Mouse (Mus musculus) hindbrain, embryonic 14.5 days (tissue): ENCODE results near the gene Casp8. TPM values are rescaled to one million over a fixed set of nuclear protein-coding genes. Genes with fewer than 3 reads are reported as not detected.

Experiments used
- ATAC-seq: fragments of 200-750 bp; cut with Nextera tagmentation; 2 replicates; pipeline ENCODE4 v1.8.0; 2017; ENCODE audit warnings: moderate number of reproducible peaks, mild to moderate bottlenecking, moderate TSS enrichment, moderate library complexity; ENCODE audit not compliant: low FRiP score
- DNase-seq: peaks from one replicate; pipeline ENCODE4 v3.0.0-alpha.2; 2015; ENCODE audit warnings: low spot score
- H3K27ac ChIP-seq: fragments of 300-500 bp; sonication (generic); 2 replicates; pipeline ENCODE4 v1.5.1; 2014; ENCODE audit warnings: mild to moderate bottlenecking, moderate library complexity
- H3K27me3 ChIP-seq: fragments of 300-500 bp; sonication (generic); 2 replicates; pipeline ENCODE4 v1.6.1; 2014; ENCODE audit warnings: mild to moderate bottlenecking, low read length, mixed read lengths; ENCODE audit not compliant: control insufficient read depth, insufficient read depth
- H3K36me3 ChIP-seq: fragments of 300-500 bp; sonication (generic); replicated peaks from 2 replicates; pipeline ENCODE4 v1.6.1; 2014; ENCODE audit not compliant: control insufficient read depth, insufficient read depth
- H3K4me1 ChIP-seq: fragments of 300-500 bp; sonication (generic); replicated peaks from 2 replicates; pipeline ENCODE4 v1.6.1; 2014; ENCODE audit warnings: antibody characterized with exemption, low read length, mixed read lengths; ENCODE audit not compliant: control insufficient read depth, insufficient read depth
- H3K4me2 ChIP-seq: fragments of 300-500 bp; sonication (generic); replicated peaks from 2 replicates; pipeline ENCODE4 v1.6.1; 2014; ENCODE audit warnings: mild to moderate bottlenecking, moderate library complexity
- H3K4me3 ChIP-seq: fragments of 300-500 bp; sonication (generic); replicated peaks from 2 replicates; pipeline ENCODE4 v1.5.1; 2014; ENCODE audit warnings: mild to moderate bottlenecking, low read length
- H3K9ac ChIP-seq: fragments of 300-500 bp; sonication (generic); 2 replicates; pipeline ENCODE4 v1.6.1; 2014
- H3K9me3 ChIP-seq: fragments of 300-500 bp; sonication (generic); 2 replicates; pipeline ENCODE4 v1.6.1; 2016; ENCODE audit warnings: low read length; ENCODE audit not compliant: control insufficient read depth
- WGBS: fragments of 180-500 bp; shearing (Covaris S2); extraction: QIAGEN DNeasy Blood & Tissue Kit; methylation state at CpG from one replicate; pipeline ENCODE4 v1.1.7; 2014; 5-methylcytosine and 5-hydroxymethylcytosine counted together
- polyA plus RNA-seq: library from polyadenylated mRNA; unstranded; fragments of >200 nt; fragmentation: Nextera tagmentation; extraction: Ambion mirVana; gene quantifications from 2 replicates; pipeline ENCODE4 v1.2.1, GENCODE M21; 2014

The Casp8 gene
- polyA plus RNA-seq, 1 experiment from 2014 or later, result 6.2 TPM

- H3K9me3 ChIP-seq, result no peaks in the 10 kb centered on the region
- H3K4me1 ChIP-seq, result no peaks in the 10 kb centered on the region
- no peaks in the 10 kb centered on the region for H3K27me3 ChIP-seq
- ATAC-seq (peak; percentile 37; the same call in 1 of the 2 replicates), DNase-seq (peak; percentile 76)
- H3K9ac ChIP-seq, result no peak overlapping the region
- H3K36me3 ChIP-seq, result no peaks in the 10 kb centered on the region
- WGBS, result 28% methylated on average over 7 of the region's 7 CpGs
- no peak overlapping the region for H3K4me3 ChIP-seq
- H3K27ac ChIP-seq, result no peak overlapping the region
- no peak overlapping the region for H3K4me2 ChIP-seq
Measured at GRCm38 (mm10) chr1:58770111-58770720, 25.0 kb upstream of the Casp8 start.

GRCm38 (mm10) chr1:58772084-58772483 is 23.1 kb upstream of the Casp8 start:
- 78% methylated on average over 3 of the region's 3 CpGs for WGBS
- Histone ChIP-seq H3K4me1 (no peaks in the 10 kb centered on the region), H3K27me3 (no peaks in the 10 kb centered on the region), H3K9ac (no peak overlapping the region), H3K36me3 (no peaks in the 10 kb centered on the region), H3K9me3 (no peaks in the 10 kb centered on the region), H3K4me3 (no peak overlapping the region), H3K27ac (no peak overlapping the region), H3K4me2 (no peak overlapping the region)
- DNase-seq (no peak), ATAC-seq (no peak)

GRCm38 (mm10) chr1:58773280-58773679 is 21.9 kb upstream of the Casp8 start:
- ATAC-seq, result no peak

GRCm38 (mm10) chr1:58773905-58774304 is 21.3 kb upstream of the Casp8 start:
- no peak for ATAC-seq
- no peaks in the 10 kb centered on the region for H3K36me3 ChIP-seq
- 71% methylated on average over 2 of the region's 2 CpGs for WGBS
- H3K4me3 ChIP-seq, result no peak overlapping the region
- DNase-seq, result no peak
- H3K4me1 ChIP-seq, result no peaks in the 10 kb centered on the region
- no peaks in the 10 kb centered on the region for H3K9me3 ChIP-seq
- no peak overlapping the region for H3K27ac ChIP-seq
- H3K4me2 ChIP-seq, result no peak overlapping the region
- no peaks in the 10 kb centered on the region for H3K27me3 ChIP-seq
- no peak overlapping the region for H3K9ac ChIP-seq

More at GRCm38 (mm10) chr1:58773280-58773679, 21.9 kb upstream of the Casp8 start:
- no peaks in the 10 kb centered on the region for H3K4me1 ChIP-seq
- no peaks in the 10 kb centered on the region for H3K27me3 ChIP-seq
- no peaks in the 10 kb centered on the region for H3K36me3 ChIP-seq
- DNase-seq, result no peak
- H3K4me2 ChIP-seq, result no peak overlapping the region
- no peak overlapping the region for H3K9ac ChIP-seq
- no peak overlapping the region for H3K4me3 ChIP-seq
- H3K27ac ChIP-seq, result no peak overlapping the region
- no peaks in the 10 kb centered on the region for H3K9me3 ChIP-seq

DNA sequence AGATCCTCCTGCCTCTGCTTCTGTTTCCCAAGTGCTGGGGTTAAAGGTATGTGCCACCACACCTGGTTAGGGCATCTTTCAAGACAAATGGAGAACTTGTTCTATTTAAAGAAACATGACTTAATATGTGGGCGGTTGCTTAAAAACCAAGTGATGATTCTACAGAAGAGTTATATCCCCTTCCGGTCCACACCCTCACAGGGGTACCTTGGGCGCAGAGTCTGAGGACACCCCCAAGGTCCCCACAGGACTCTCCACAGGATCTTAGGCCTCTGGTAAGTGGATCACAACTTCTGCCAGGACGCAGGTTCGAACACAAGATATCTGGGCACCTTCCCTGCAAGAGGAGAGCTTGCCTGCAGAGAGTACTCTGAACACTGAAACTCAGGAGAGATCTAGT is 19.8 kb upstream of the Casp8 start:
- no peak for ATAC-seq
- WGBS, result 96% methylated on average over 5 of the region's 5 CpGs
- Histone ChIP-seq H3K27me3 (no peaks in the 10 kb centered on the region), H3K9me3 (no peaks in the 10 kb centered on the region), H3K4me1 (no peaks in the 10 kb centered on the region), H3K27ac (no peak overlapping the region), H3K4me2 (no peak overlapping the region), H3K36me3 (no peaks in the 10 kb centered on the region), H3K9ac (no peak overlapping the region), H3K4me3 (no peak overlapping the region)
- DNase-seq, result no peak

DNA sequence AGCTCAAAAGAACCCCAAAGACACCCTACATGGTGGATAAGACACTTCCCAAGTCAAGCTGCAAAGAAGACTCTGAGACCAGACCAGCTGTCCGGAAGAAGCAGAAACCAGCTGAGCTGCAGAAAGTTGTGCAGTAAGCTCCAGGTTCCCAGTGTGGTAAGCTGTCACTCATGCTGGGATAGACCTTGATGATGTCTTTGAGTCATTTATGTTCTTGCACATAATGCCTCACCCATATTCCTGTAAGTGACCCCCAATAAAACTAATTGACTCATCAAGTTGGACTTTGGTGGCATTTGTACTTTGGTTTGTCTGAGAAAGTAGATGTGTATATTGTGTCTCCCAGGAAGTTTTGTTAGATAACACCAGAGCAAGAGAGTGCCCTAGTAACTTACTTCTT is 17.6 kb upstream of the Casp8 start:
- DNase-seq, result no peak
- Histone ChIP-seq H3K9ac (no peak overlapping the region), H3K27ac (no peak overlapping the region), H3K4me3 (no peak overlapping the region), H3K36me3 (no peaks in the 10 kb centered on the region), H3K27me3 (no peaks in the 10 kb centered on the region), H3K9me3 (no peaks in the 10 kb centered on the region), H3K4me1 (no peaks in the 10 kb centered on the region), H3K4me2 (no peak overlapping the region)
- WGBS, result 95% methylated on average over 1 of the region's 1 CpGs
- ATAC-seq, result no peak

- Histone ChIP-seq H3K36me3 (no peaks in the 10 kb centered on the region), H3K4me3 (no peak overlapping the region), H3K9me3 (no peaks in the 10 kb centered on the region), H3K27me3 (no peaks in the 10 kb centered on the region), H3K4me1 (no peaks in the 10 kb centered on the region), H3K27ac (no peak overlapping the region), H3K9ac (no peak overlapping the region), H3K4me2 (no peak overlapping the region)
- DNase-seq (no peak), ATAC-seq (no peak)
- 44% methylated on average over 1 of the region's 1 CpGs for WGBS
Measured at GRCm38 (mm10) chr1:58778226-58778625, 16.9 kb upstream of the Casp8 start.

- Histone ChIP-seq H3K27me3 (no peaks in the 10 kb centered on the region), H3K27ac (no peak overlapping the region), H3K9me3 (no peaks in the 10 kb centered on the region), H3K4me2 (no peak overlapping the region), H3K9ac (no peak overlapping the region), H3K4me1 (no peaks in the 10 kb centered on the region), H3K4me3 (no peak overlapping the region), H3K36me3 (no peaks in the 10 kb centered on the region)
- ATAC-seq, result no peak
- WGBS, result 90% methylated on average over 2 of the region's 2 CpGs
- no peak for DNase-seq
Measured at GRCm38 (mm10) chr1:58786276-58786675, 8.9 kb upstream of the Casp8 start.

- no peak for DNase-seq
- Histone ChIP-seq H3K4me1 (no peaks in the 10 kb centered on the region), H3K9ac (no peak overlapping the region), H3K4me2 (no peak overlapping the region), H3K27ac (no peak overlapping the region), H3K9me3 (no peaks in the 10 kb centered on the region), H3K36me3 (no peaks in the 10 kb centered on the region), H3K4me3 (no peak overlapping the region), H3K27me3 (no peaks in the 10 kb centered on the region)
- WGBS, result 98% methylated on average over 4 of the region's 4 CpGs
- no peak for ATAC-seq
Measured at GRCm38 (mm10) chr1:58788410-58788809, 6.8 kb upstream of the Casp8 start.

DNA sequence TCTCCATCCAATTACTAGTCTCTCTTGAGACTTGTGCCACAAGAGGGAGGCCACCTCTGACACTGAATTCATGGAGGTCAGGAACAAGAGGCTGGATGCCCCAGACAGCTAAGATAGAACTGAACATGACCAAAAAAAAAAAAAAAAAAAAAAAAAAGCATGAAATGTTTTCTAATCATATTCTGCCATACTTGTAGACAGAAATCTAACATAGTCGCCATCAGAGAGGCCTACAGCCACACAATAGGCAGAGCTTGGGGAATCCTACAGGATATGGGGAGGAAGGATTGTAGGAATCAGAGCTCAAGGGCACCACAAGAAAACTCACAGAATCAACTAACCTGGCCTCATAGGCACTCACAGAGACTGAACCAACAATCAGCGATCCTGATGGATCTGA is 469 bp upstream of the Casp8 start:
- Histone ChIP-seq H3K27ac (no peak overlapping the region), H3K27me3 (no peaks in the 10 kb centered on the region), H3K4me3 (no peak overlapping the region), H3K4me2 (peak overlapping the region; percentile 80; the same call in 1 of the 2 replicates), H3K36me3 (no peaks in the 10 kb centered on the region), H3K4me1 (peaks cover 8% of the 10 kb centered on the region; the same call in 1 of the 2 replicates), H3K9ac (no peak overlapping the region), H3K9me3 (0 out of 2 replicates have a peak, but pooled peaks cover 3% of the 10 kb centered on the region)
- DNase-seq, result no peak
- 55% methylated on average over 2 of the region's 2 CpGs for WGBS
- ATAC-seq, result no peak
